Mouse (Mus musculus) CD4-positive, CD25-positive, alpha-beta regulatory T cell, adult 2 months (primary cell): ENCODE measurements around the gene Cc2d1b.

Source experiments
- DNase-seq: peaks from one replicate; pipeline ENCODE4 v3.0.0-alpha.2; 2012; ENCODE audit warnings: low read depth, low spot score

The Cc2d1b gene

DNA sequence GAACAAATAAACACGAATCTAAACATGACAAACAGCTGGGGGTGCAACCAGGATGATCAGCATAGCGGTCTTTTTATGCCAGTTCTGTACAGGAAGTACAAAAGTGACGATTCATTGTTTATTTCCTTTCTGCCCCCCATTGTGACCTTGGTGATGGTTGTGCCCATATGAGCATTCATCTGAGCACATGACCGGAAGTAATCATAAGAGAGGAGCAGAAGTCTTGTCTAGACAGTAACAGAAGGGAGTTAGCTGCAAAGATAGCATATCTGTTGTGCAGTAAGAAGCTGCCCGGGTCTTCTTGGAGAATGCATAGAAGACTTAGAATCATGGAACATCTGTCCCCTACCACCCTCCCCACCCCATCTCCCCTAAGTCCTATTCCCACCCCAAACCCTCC, 19.0 kb downstream of the Cc2d1b start:
- peak; percentile 75 for DNase-seq

GRCm38 (mm10) chr4:108664407-108664806, 44.7 kb downstream of the Cc2d1b start:
- peak; percentile 39 for DNase-seq
